Comparison of ENCODE assay signal across 34 mouse cellular contexts in the genomic region with DNA sequence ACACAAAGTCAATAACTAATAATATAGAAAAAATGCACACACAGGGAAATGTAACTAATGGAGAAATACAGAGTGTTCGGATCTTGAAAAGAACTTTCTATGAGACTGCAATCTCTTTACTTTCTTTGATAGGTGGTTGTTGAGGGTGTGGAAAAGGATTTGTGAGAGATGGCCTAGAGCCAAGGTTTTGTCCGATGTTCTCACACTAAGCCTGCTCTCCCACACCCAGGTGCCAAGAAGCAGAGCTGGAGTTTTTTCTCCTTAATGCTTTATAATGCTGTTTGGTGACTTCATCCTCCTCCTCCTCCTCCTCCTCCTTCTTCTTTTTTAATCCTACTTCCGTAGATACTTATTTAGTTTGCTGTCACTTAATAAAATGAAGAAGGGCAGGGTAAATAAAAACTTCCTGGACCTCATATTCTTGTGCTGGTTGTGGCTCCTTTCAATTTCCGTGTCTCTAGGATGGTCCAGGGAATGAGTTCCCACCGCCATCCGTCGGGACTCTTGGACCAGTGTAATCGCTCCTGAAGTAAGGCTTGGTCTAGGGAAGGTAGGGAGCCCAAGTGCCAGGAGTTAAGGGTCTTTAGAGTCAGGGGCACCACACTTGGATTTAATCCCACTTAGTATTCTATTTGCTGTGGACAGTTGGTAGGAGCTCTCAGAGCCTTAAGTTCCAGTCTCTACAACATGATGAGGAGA. TPM values are rescaled to one million over a fixed set of nuclear protein-coding genes. Genes with fewer than 3 reads are reported as not detected.
DNase-seq lines count a peak whose midpoint lies in the region; ATAC-seq and TF ChIP-seq lines count a peak whose summit lies in the region.
"Had no signal": no experiment of that assay in that cellular context is flagged by ENCODE, and none has a peak within 500 bp of the region (broad histone marks: within the 10 kb centered on the region; RNA-seq: fewer than 3 reads in every experiment).

No protein-coding gene starts in this region.

- intact Hi-C loops in heart, postnatal 36 days (cut with DNase I), result no loop called here

- H3K4me1 ChIP-seq in heart, embryonic 10.5 days, result no peaks in the 10 kb centered on the region
- H3K4me1 ChIP-seq in lung, embryonic 16.5 days (replicated peaks; ENCODE audit: control insufficient read depth, insufficient read depth, low read length), result peaks cover 21% of the 10 kb centered on the region
- peaks cover 45% of the 10 kb centered on the region for H3K4me1 ChIP-seq in small intestine, adult 2 months (ENCODE audit: control insufficient read depth, insufficient read depth, insufficient read length, low read length)
- H3K4me1 ChIP-seq: hindbrain, embryonic 13.5 days; midbrain, embryonic 13.5 days; neural tube, embryonic 13.5 days had no signal

- H3K27ac ChIP-seq in heart, embryonic 10.5 days, result no peak overlapping the region
- H3K27ac ChIP-seq in lung, embryonic 16.5 days (ENCODE audit: low read length), result peak overlapping the region; percentile 87
- H3K27ac ChIP-seq in small intestine, adult 2 months (ENCODE audit: insufficient read depth, low read depth, low read length), result peak overlapping the region; percentile 73
- H3K27ac ChIP-seq: hindbrain, embryonic 13.5 days; left cerebral cortex, adult 2 months; limb, embryonic 13.5 days; midbrain, embryonic 13.5 days; neural tube, embryonic 13.5 days had no signal

- H3K36me3 ChIP-seq in heart, embryonic 10.5 days, result no peaks in the 10 kb centered on the region
- no peaks in the 10 kb centered on the region for H3K36me3 ChIP-seq in lung, embryonic 16.5 days (ENCODE audit: control insufficient read depth, insufficient read depth, low read length)
- H3K36me3 ChIP-seq in small intestine, adult 2 months (ENCODE audit: control insufficient read depth, insufficient read depth, low read length), result no peaks in the 10 kb centered on the region
- H3K36me3 ChIP-seq: hindbrain, embryonic 13.5 days; limb, embryonic 13.5 days; midbrain, embryonic 13.5 days; neural tube, embryonic 13.5 days had no signal

- no peak overlapping the region for H3K4me3 ChIP-seq in heart, embryonic 10.5 days
- no peak overlapping the region for H3K4me3 ChIP-seq in lung, embryonic 16.5 days (ENCODE audit: low read length)
- no peak overlapping the region for H3K4me3 ChIP-seq in small intestine, adult 2 months (ENCODE audit: low read depth, low read length)
- H3K4me3 ChIP-seq: hindbrain, embryonic 13.5 days; left cerebral cortex, adult 2 months; limb, embryonic 13.5 days; midbrain, embryonic 13.5 days; neural tube, embryonic 13.5 days had no signal

- H3K9me3 ChIP-seq in heart, embryonic 10.5 days, result no peaks in the 10 kb centered on the region
- no peaks in the 10 kb centered on the region for H3K9me3 ChIP-seq in lung, embryonic 16.5 days (ENCODE audit: control insufficient read depth, low read length)
- H3K9me3 ChIP-seq: hindbrain, embryonic 13.5 days; limb, embryonic 13.5 days; midbrain, embryonic 13.5 days; neural tube, embryonic 13.5 days had no signal

- H3K27me3 ChIP-seq in heart, embryonic 10.5 days (ENCODE audit: insufficient read depth, poor library complexity, severe bottlenecking), result no peaks in the 10 kb centered on the region
- H3K27me3 ChIP-seq in lung, embryonic 16.5 days (ENCODE audit: control insufficient read depth, insufficient read depth, low read depth, low read length), result no peaks in the 10 kb centered on the region
- H3K27me3 ChIP-seq in small intestine, adult 2 months (ENCODE audit: control insufficient read depth, insufficient read depth, low read length), result no peaks in the 10 kb centered on the region
- H3K27me3 ChIP-seq: hindbrain, embryonic 13.5 days; limb, embryonic 13.5 days; midbrain, embryonic 13.5 days; neural tube, embryonic 13.5 days had no signal

- no peak overlapping the region for H3K4me2 ChIP-seq in lung, embryonic 16.5 days (ENCODE audit: low read depth, low read length)
- H3K4me2 ChIP-seq: hindbrain, embryonic 13.5 days; limb, embryonic 13.5 days; liver, embryonic 11.5 days; midbrain, embryonic 13.5 days; neural tube, embryonic 13.5 days had no signal

- no peak for ATAC-seq in lung, embryonic 16.5 days (ENCODE audit: low read depth)
- ATAC-seq: forebrain, embryonic 14.5 days; intestine, postnatal 0 days; midbrain, embryonic 13.5 days had no signal

- H3K9ac ChIP-seq in lung, embryonic 16.5 days (ENCODE audit: low read length), result no peak overlapping the region
- H3K9ac ChIP-seq: hindbrain, embryonic 13.5 days; limb, embryonic 13.5 days; midbrain, embryonic 13.5 days; neural tube, embryonic 13.5 days had no signal

- no peak for TF ChIP-seq CTCF in small intestine, adult 2 months (IDR thresholded peaks at IDR 0.05; ENCODE audit: extremely low read depth, insufficient read length, insufficient replicate concordance, low read depth, low read length)

- 82% methylated on average over 8 of the region's 8 CpGs for WGBS in heart, embryonic 10.5 days
- WGBS in lung, embryonic 16.5 days, result 64% methylated on average over 8 of the region's 8 CpGs
- 22% methylated on average over 8 of the region's 8 CpGs for WGBS in small intestine, adult 2 months

- DNase-seq in heart, embryonic 10.5 days (ENCODE audit: low spot score), result peak; percentile 59
- no peak for DNase-seq in heart, postnatal 36 days
- peak; percentile 55 for DNase-seq in fat pad, adult 2 months (ENCODE audit: extremely low read depth, low read depth, low spot score)
- no peak for DNase-seq in ovary, postnatal 36 days (ENCODE audit: low spot score)
- DNase-seq in embryo, embryonic 10 days (ENCODE audit: low spot score), result no peak
- DNase-seq: adrenal gland, postnatal 36 days; B cell, adult 2 months; cerebellum, adult 18-20 months; cerebellum, postnatal 10 days; gastrocnemius, postnatal 36 days; heart, postnatal 4 days; kidney, adult 9 months; kidney, postnatal 10 days; layer of hippocampus, adult 9-11 months; retina, postnatal 1 day; right cerebral cortex, postnatal 14 days; thymus, adult 2 months; thymus, postnatal 36 days had no signal

- TF ChIP-seq POLR2A in small intestine, adult 2 months (IDR thresholded peaks at IDR 0.05; ENCODE audit: low read depth, low read length), result no peak

RNA-seq across cellular contexts. Expression of gene Cxcl17, which starts 26.6 kb away (rescaled TPM):
- 0.32 and 0.36 TPM in 2 replicates for polyA plus RNA-seq in heart, embryonic 10.5 days (2016; fragmentation: Nextera tagmentation; extraction: Ambion mirVana)
- not detected for total RNA-seq in heart, postnatal 36 days (2021)
- 0.49 TPM in 1 of 2 replicates, not detected in the other for polyA plus RNA-seq in lung, embryonic 16.5 days (2015; fragmentation: Nextera tagmentation; extraction: Ambion mirVana)
- polyA plus RNA-seq in small intestine, adult 2 months (2012; rRNA removed), result 3.8 TPM in 1 of 2 replicates, not detected in the other
- total RNA-seq: adrenal gland, adult 18-20 months; adrenal gland, postnatal 36 days; common myeloid progenitor, adult 5-6 weeks; gastrocnemius, postnatal 36 days; heart, adult 8-10 months; heart, postnatal 4 days; left cerebral cortex, adult 2 months; left cerebral cortex, postnatal 25 days; megakaryocyte, adult 5-6 weeks had no signal
- polyA plus RNA-seq: brain, embryonic 14.5 days; forebrain, embryonic 14.5 days had no signal

RNA-seq across cellular contexts. Expression of gene Ceacam1, which starts 38.1 kb away (rescaled TPM):
- 1.3 and 1.6 TPM in 2 replicates for polyA plus RNA-seq in heart, embryonic 10.5 days (2016; fragmentation: Nextera tagmentation; extraction: Ambion mirVana)
- 10 to 100 TPM; 12.0 to 15.8 TPM for total RNA-seq in heart, postnatal 36 days (2021)
- 7.3 TPM in 2 replicates for polyA plus RNA-seq in lung, embryonic 16.5 days (2015; fragmentation: Nextera tagmentation; extraction: Ambion mirVana)
- polyA plus RNA-seq in small intestine, adult 2 months (2012; rRNA removed), result 133 and 320 TPM in 2 replicates

RNA-seq across cellular contexts. Expression of gene Lipe, which starts 40.8 kb away (rescaled TPM):
- 3.3 and 4.7 TPM in 2 replicates for polyA plus RNA-seq in heart, embryonic 10.5 days (2016; fragmentation: Nextera tagmentation; extraction: Ambion mirVana)
- 10 to 100 TPM; 53.3 to 57.8 TPM for total RNA-seq in heart, postnatal 36 days (2021)
- polyA plus RNA-seq in lung, embryonic 16.5 days (2015; fragmentation: Nextera tagmentation; extraction: Ambion mirVana), result 9.4 and 11.4 TPM in 2 replicates
- polyA plus RNA-seq in small intestine, adult 2 months (2012; rRNA removed), result 56.9 and 186 TPM in 2 replicates

Comparison
In these comparisons a context has a peak if more than half of its experiments do, and no peak if none do; other contexts are left out.
1. DNase-seq: peak in heart, embryonic 10.5 days (single experiment) and fat pad, adult 2 months (single experiment); none in heart, postnatal 36 days (0 of 2), ovary, postnatal 36 days (single experiment) and embryo, embryonic 10 days (single experiment).
2. RNA of gene Ceacam1, which starts 38.1 kb away (polyA plus RNA-seq): 133 to 320 TPM in small intestine, adult 2 months; 7.3 TPM in lung, embryonic 16.5 days and 1.3 to 1.6 TPM in heart, embryonic 10.5 days; every median in the first group is over 10 times any median in the second.